Mouse (Mus musculus) B cell, adult 2 months (primary cell): ENCODE measurements at regions not wholly inside any gene's neighbourhood (a gene's known extent, or its start where the extent isn't known, plus 50 kb on each side); places are given as distances from the start of the nearest gene placed in this dataset.

Experiments
- DNase-seq, 2 experiments: peaks; one replicate each; pipeline ENCODE4 v3.0.0; 2022

GRCm38 (mm10) chr16:26168216-26168615, 62.6 kb upstream of the P3h2 start:
- no peak for DNase-seq

- no peak for DNase-seq
Observed at GRCm38 (mm10) chr16:26164066-26164465, 58.5 kb upstream of the P3h2 start.

GRCm38 (mm10) chr16:26163401-26163800, 57.8 kb upstream of the P3h2 start:
- no peak for DNase-seq

- DNase-seq = no peak
Observed at GRCm38 (mm10) chr16:26157606-26158005, 52.0 kb upstream of the P3h2 start.
